Mouse (Mus musculus) MEL (cell line): ENCODE results near the gene Vsig10. TPM values are rescaled to one million over a fixed set of nuclear protein-coding genes. Genes with fewer than 3 reads are reported as not detected.

Source experiments
- DNase-seq: peaks from one replicate; pipeline ENCODE4 v3.0.0; 2011; ENCODE audit warnings: low read depth, low spot score
- H3K27ac ChIP-seq: 2 replicates; pipeline ENCODE4 v1.5.1; 2012; ENCODE audit warnings: low read depth, mild to moderate bottlenecking, control low read depth, low read length, moderate library complexity; ENCODE audit not compliant: control insufficient read depth
- H3K27me3 ChIP-seq, 2 experiments: fragments of 150-350 bp in 1 of 2; sonication (generic) in 1 of 2; 2 replicates each; pipeline ENCODE4 v1.6.1; 2012; ENCODE audit warnings: low read length in 2 of 2, mild to moderate bottlenecking in 2 of 2, improper control_type of control experiment in 1 of 2, moderate library complexity in 1 of 2; ENCODE audit not compliant: insufficient read depth in 2 of 2, control insufficient read depth in 1 of 2
- H3K36me3 ChIP-seq, 2 experiments: 2 replicates each; pipeline ENCODE4 v1.6.1; 2012 to 2014; ENCODE audit warnings: low read length in 2 of 2, improper control_type of control experiment in 1 of 2, inconsistent platforms in 1 of 2, mild to moderate bottlenecking in 1 of 2; ENCODE audit not compliant: insufficient read depth in 2 of 2, control insufficient read depth in 1 of 2
- H3K4me1 ChIP-seq, 2 experiments: fragments of 150-350 bp in 1 of 2; sonication (generic) in 1 of 2; 2 replicates each; pipeline ENCODE4 v1.6.1; 2012; ENCODE audit warnings: low read length in 2 of 2, improper control_type of control experiment in 1 of 2, mild to moderate bottlenecking in 1 of 2; ENCODE audit not compliant: insufficient read depth in 2 of 2, control insufficient read depth in 1 of 2
- H3K4me3 ChIP-seq, 2 experiments: fragments of 150-350 bp in 1 of 2; sonication (generic) in 1 of 2; 2 replicates each; pipeline ENCODE4 v1.5.1; 2012; ENCODE audit warnings: low read depth in 2 of 2, low read length in 2 of 2, mild to moderate bottlenecking in 2 of 2, moderate library complexity in 2 of 2, control low read depth in 1 of 2, improper control_type of control experiment in 1 of 2; ENCODE audit not compliant: control insufficient read depth in 1 of 2, insufficient read depth in 1 of 2
- H3K79me2 ChIP-seq: 2 replicates; pipeline ENCODE4 v1.6.1; 2012; ENCODE audit warnings: mild to moderate bottlenecking, low read length, moderate library complexity; ENCODE audit not compliant: control insufficient read depth, poor library complexity, insufficient read depth
- H3K9ac ChIP-seq: 2 replicates; pipeline ENCODE4 v1.6.1; 2012; ENCODE audit warnings: low read depth, mild to moderate bottlenecking, control low read depth, low read length, moderate library complexity; ENCODE audit not compliant: control insufficient read depth, poor library complexity, severe bottlenecking
- H3K9me3 ChIP-seq: fragments of 150-350 bp; sonication (generic); replicated peaks from 2 replicates; pipeline ENCODE4 v1.6.1; 2012; ENCODE audit warnings: mild to moderate bottlenecking, low read length, improper control_type of control experiment, moderate library complexity; ENCODE audit not compliant: insufficient read depth
- CHD1 ChIP-seq: IDR thresholded peaks from 2 replicates; pipeline ENCODE4 v1.6.1; 2012; ENCODE audit warnings: low read depth, mild to moderate bottlenecking, inconsistent platforms, low read length, improper control_type of control experiment
- CTCF ChIP-seq, 3 experiments: IDR thresholded peaks in 2 of 3; conservative IDR thresholded peaks in 1 of 3; 2 replicates each; pipeline ENCODE4 v1.5.1; 2011 to 2012; ENCODE audit warnings: low read length in 3 of 3, low read depth in 2 of 3, mild to moderate bottlenecking in 2 of 3, improper control_type of control experiment in 1 of 3, inconsistent platforms in 1 of 3, mixed read lengths in 1 of 3, moderate library complexity in 1 of 3; ENCODE audit not compliant: control insufficient read depth in 1 of 3, insufficient read depth in 1 of 3, poor library complexity in 1 of 3, severe bottlenecking in 1 of 3
- E2F4 ChIP-seq: IDR thresholded peaks from 2 replicates; pipeline ENCODE4 v1.6.1; 2011; ENCODE audit warnings: low read depth, low read length, improper control_type of control experiment, borderline replicate concordance
- ELF1 ChIP-seq: IDR thresholded peaks from 2 replicates; pipeline ENCODE4 v1.6.1; 2014; ENCODE audit warnings: low read depth, mild to moderate bottlenecking, inconsistent platforms, low read length, improper control_type of control experiment, moderate library complexity
- HCFC1 ChIP-seq: IDR thresholded peaks from 2 replicates; pipeline ENCODE4 v1.6.1; 2012; ENCODE audit warnings: low read depth, mild to moderate bottlenecking, inconsistent platforms, low read length, improper control_type of control experiment, moderate library complexity
- MAFK ChIP-seq: IDR thresholded peaks from 2 replicates; pipeline ENCODE4 v1.6.1; 2011; ENCODE audit warnings: low read depth, mild to moderate bottlenecking, low read length, improper control_type of control experiment, borderline replicate concordance
- MAX ChIP-seq: IDR thresholded peaks from 2 replicates; pipeline ENCODE4 v1.6.1; 2011; ENCODE audit warnings: low read length, improper control_type of control experiment
- MAZ ChIP-seq: IDR thresholded peaks from 2 replicates; pipeline ENCODE4 v1.6.1; 2012; ENCODE audit warnings: low read depth, mild to moderate bottlenecking, inconsistent platforms, low read length, improper control_type of control experiment
- MEF2A ChIP-seq: IDR thresholded peaks from 2 replicates; pipeline ENCODE4 v1.6.1; 2014; ENCODE audit warnings: low read depth, mild to moderate bottlenecking, inconsistent platforms, low read length, improper control_type of control experiment; ENCODE audit not compliant: poor library complexity, insufficient replicate concordance, severe bottlenecking; ENCODE audit errors: extremely low read depth
- MYB ChIP-seq: IDR thresholded peaks from 2 replicates; pipeline ENCODE4 v1.6.1; 2011; ENCODE audit warnings: mild to moderate bottlenecking, low read depth, low read length, improper control_type of control experiment
- MYC ChIP-seq: IDR thresholded peaks from 2 replicates; pipeline ENCODE4 v1.6.1; 2011; ENCODE audit warnings: low read depth, mild to moderate bottlenecking, low read length, improper control_type of control experiment, moderate library complexity
- NELFE ChIP-seq: IDR thresholded peaks from 2 replicates; pipeline ENCODE4 v1.6.1; 2011; ENCODE audit warnings: low read depth, low read length, improper control_type of control experiment
- NRF1 ChIP-seq: IDR thresholded peaks from 2 replicates; pipeline ENCODE4 v1.6.1; 2014; ENCODE audit warnings: low read depth, mild to moderate bottlenecking, inconsistent platforms, low read length, improper control_type of control experiment, moderate library complexity; ENCODE audit not compliant: poor library complexity, insufficient read depth, severe bottlenecking
- POLR2AphosphoS5 ChIP-seq: IDR thresholded peaks from 2 replicates; pipeline ENCODE4 v1.6.1; 2012; ENCODE audit warnings: low read depth, borderline replicate concordance, mild to moderate bottlenecking, inconsistent platforms, low read length, moderate library complexity, mixed read lengths
- RAD21 ChIP-seq: IDR thresholded peaks from 2 replicates; pipeline ENCODE4 v1.6.1; 2011; ENCODE audit warnings: mild to moderate bottlenecking, low read depth, low read length, improper control_type of control experiment
- RCOR1 ChIP-seq: IDR thresholded peaks from 2 replicates; pipeline ENCODE4 v1.6.1; 2012; ENCODE audit warnings: low read depth, mild to moderate bottlenecking, inconsistent platforms, low read length, improper control_type of control experiment
- SIN3A ChIP-seq: IDR thresholded peaks from 2 replicates; pipeline ENCODE4 v1.6.1; 2012; ENCODE audit warnings: low read length, improper control_type of control experiment, inconsistent platforms
- TAL1 ChIP-seq: IDR thresholded peaks from 2 replicates; pipeline ENCODE4 v1.6.1; 2012; ENCODE audit warnings: mild to moderate bottlenecking, inconsistent platforms, low read length, moderate library complexity, mixed read lengths
- UBTF ChIP-seq: IDR thresholded peaks from 2 replicates; pipeline ENCODE4 v1.6.1; 2012; ENCODE audit warnings: low read depth, mild to moderate bottlenecking, inconsistent platforms, low read length, improper control_type of control experiment, moderate library complexity, borderline replicate concordance; ENCODE audit not compliant: insufficient read depth
- ZC3H11A ChIP-seq: IDR thresholded peaks from 2 replicates; pipeline ENCODE4 v1.6.1; 2012; ENCODE audit warnings: low read depth, mild to moderate bottlenecking, inconsistent platforms, low read length, improper control_type of control experiment
- ZKSCAN1 ChIP-seq: IDR thresholded peaks from 2 replicates; pipeline ENCODE4 v1.6.1; 2012; ENCODE audit warnings: low read depth, mild to moderate bottlenecking, inconsistent platforms, low read length, improper control_type of control experiment, moderate library complexity
- ZMIZ1 ChIP-seq: IDR thresholded peaks from 2 replicates; pipeline ENCODE4 v1.6.1; 2012; ENCODE audit warnings: low read depth, mild to moderate bottlenecking, inconsistent platforms, low read length, improper control_type of control experiment, moderate library complexity
- ZNF384 ChIP-seq: IDR thresholded peaks from 2 replicates; pipeline ENCODE4 v1.6.1; 2012; ENCODE audit warnings: low read depth, mild to moderate bottlenecking, inconsistent platforms, low read length, improper control_type of control experiment
- polyA plus RNA-seq, 2 experiments: library from polyadenylated mRNA; stranded (reverse) in 1 of 2; unstranded in 1 of 2; fragments of >175 nt in 1 of 2; fragments of >200 nt in 1 of 2; gene quantifications; 2 replicates each; pipeline versions ENCODE4 v1.2.1 to v1.2.4; 2012; ENCODE audit warnings: low replicate concordance in 2 of 2, low read depth in 1 of 2; ENCODE audit not compliant: insufficient read length in 2 of 2, insufficient read depth in 1 of 2, missing spikeins in 1 of 2
- total RNA-seq: library from RNA; depleted of rRNA; stranded (reverse); fragments of 300-350 nt; gene quantifications from 2 replicates; pipeline ENCODE4 v1.2.3, GENCODE M21; 2012

Gene Vsig10
- total and polyA plus RNA-seq, 3 experiments = 5.3 to 8.9 TPM; not detected in 1

GRCm38 (mm10) chr5:117361590-117361989, 42.7 kb downstream of the Vsig10 start:
- Histone ChIP-seq H3K4me1 (peaks cover 13 to 33% of the 10 kb centered on the region in 2 experiments), H3K36me3 (peaks cover 1 to 25% of the 10 kb centered on the region in 2 experiments; a peak in 3 of 4 replicates), H3K9ac (no peak overlapping the region), H3K27me3 (no peaks in the 10 kb centered on the region), H3K79me2 (peaks cover 9% of the 10 kb centered on the region), H3K9me3 (no peaks in the 10 kb centered on the region), H3K4me3 (no peak overlapping the region), H3K27ac (no peak overlapping the region)
- no peak for TF ChIP-seq ELF1
- no peak for TF ChIP-seq POLR2AphosphoS5
- TF ChIP-seq MYC = no peak
- TF ChIP-seq E2F4 = no peak
- TF ChIP-seq MAZ = no peak
- no peak for TF ChIP-seq MAX
- TF ChIP-seq CTCF (IDR thresholded peaks at IDR 0.05 in 2 of 3, conservative IDR thresholded peaks at IDR 0.05 in 1 of 3; ENCODE audit: control insufficient read depth in 1 of 3, insufficient read depth in 1 of 3, low read depth in 2 of 3, low read length in 3 of 3, poor library complexity in 1 of 3, severe bottlenecking in 1 of 3) = no peak
- TF ChIP-seq HCFC1 = no peak
- TF ChIP-seq ZC3H11A = no peak
- TF ChIP-seq ZMIZ1 = no peak
- TF ChIP-seq MAFK = no peak
- no peak for TF ChIP-seq RAD21
- TF ChIP-seq ZKSCAN1 = no peak
- TF ChIP-seq RCOR1 = no peak
- TF ChIP-seq SIN3A = no peak
- DNase-seq = no peak

GRCm38 (mm10) chr5:117363066-117363782, 44.3 kb downstream of the Vsig10 start:
- peaks cover 13 to 32% of the 10 kb centered on the region in 2 experiments for H3K4me1 ChIP-seq
- H3K9me3 ChIP-seq = no peaks in the 10 kb centered on the region
- no peaks in the 10 kb centered on the region for H3K79me2 ChIP-seq
- no peak for DNase-seq
- TF ChIP-seq MYC (no peak), ZNF384 (no peak), CTCF (IDR thresholded peaks at IDR 0.05 in 2 of 3, conservative IDR thresholded peaks at IDR 0.05 in 1 of 3; ENCODE audit: control insufficient read depth in 1 of 3, insufficient read depth in 1 of 3, low read depth in 2 of 3, low read length in 3 of 3, poor library complexity in 1 of 3, severe bottlenecking in 1 of 3) (no peak), UBTF (no peak), TAL1 (no peak), MYB (no peak), NRF1 (no peak), MAFK (no peak), POLR2AphosphoS5 (no peak), NELFE (no peak), MEF2A (no peak), CHD1 (no peak), ZC3H11A (no peak)
- TF ChIP-seq, all 39 proteins: peak for 0
- no peak overlapping the region for H3K27ac ChIP-seq
- no peak overlapping the region for H3K4me3 ChIP-seq
- peaks cover 2 to 25% of the 10 kb centered on the region in 2 experiments; a peak in 3 of 4 replicates for H3K36me3 ChIP-seq
- no peak overlapping the region for H3K9ac ChIP-seq
- H3K27me3 ChIP-seq = no peaks in the 10 kb centered on the region
